Mouse (Mus musculus) heart, embryonic 14.5 days (tissue): ENCODE measurements around the gene Gm47841. TPM values are rescaled to one million over a fixed set of nuclear protein-coding genes. Genes with fewer than 3 reads are reported as not detected.

Source experiments
- ATAC-seq: fragments of 200-750 bp; cut with Nextera tagmentation; 2 replicates; pipeline ENCODE4 v1.8.0; 2017; ENCODE audit warnings: low read depth, moderate TSS enrichment; ENCODE audit not compliant: insufficient number of reproducible peaks, insufficient read depth, low FRiP score
- H3K27ac ChIP-seq, 2 experiments: fragments of 200-500 bp in 1 of 2; fragments of 300-500 bp in 1 of 2; sonication (generic) in 1 of 2; replicated peaks in 1 of 2; 2 replicates each; pipeline ENCODE4 v1.5.1; 2012 to 2014; ENCODE audit warnings: low read depth in 2 of 2, low read length in 2 of 2, control low read depth in 1 of 2, mild to moderate bottlenecking in 1 of 2, mixed read lengths in 1 of 2; ENCODE audit not compliant: control insufficient read depth in 1 of 2, insufficient read depth in 1 of 2
- H3K27me3 ChIP-seq: fragments of 300-500 bp; sonication (generic); 2 replicates; pipeline ENCODE4 v1.6.1; 2014; ENCODE audit warnings: mild to moderate bottlenecking, low read length, control low read depth; ENCODE audit not compliant: control insufficient read depth, insufficient read depth
- H3K36me3 ChIP-seq: fragments of 300-500 bp; sonication (generic); 2 replicates; pipeline ENCODE4 v1.6.1; 2014; ENCODE audit warnings: mild to moderate bottlenecking, control low read depth, low read length, mixed read lengths; ENCODE audit not compliant: control insufficient read depth, insufficient read depth
- H3K4me1 ChIP-seq, 2 experiments: fragments of 200-500 bp in 1 of 2; fragments of 300-500 bp in 1 of 2; sonication (generic) in 1 of 2; 2 replicates each; pipeline ENCODE4 v1.6.1; 2012 to 2014; ENCODE audit warnings: low read length in 2 of 2, control low read depth in 1 of 2, mixed read lengths in 1 of 2; ENCODE audit not compliant: control insufficient read depth in 2 of 2, insufficient read depth in 2 of 2
- H3K4me2 ChIP-seq: fragments of 300-500 bp; sonication (generic); 2 replicates; pipeline ENCODE4 v1.6.1; 2014; ENCODE audit warnings: mild to moderate bottlenecking, low read length
- H3K4me3 ChIP-seq, 2 experiments: fragments of 200-500 bp in 1 of 2; fragments of 300-500 bp in 1 of 2; sonication (generic) in 1 of 2; 2 replicates each; pipeline ENCODE4 v1.5.1; 2012 to 2014; ENCODE audit warnings: low read length in 2 of 2, mild to moderate bottlenecking in 2 of 2, control low read depth in 1 of 2, low read depth in 1 of 2, moderate library complexity in 1 of 2; ENCODE audit not compliant: control insufficient read depth in 1 of 2, insufficient read depth in 1 of 2
- H3K9ac ChIP-seq: fragments of 300-500 bp; sonication (generic); 2 replicates; pipeline ENCODE4 v1.6.1; 2014; ENCODE audit warnings: mild to moderate bottlenecking, low read length
- H3K9me3 ChIP-seq: fragments of 300-500 bp; sonication (generic); 2 replicates; pipeline ENCODE4 v1.6.1; 2016; ENCODE audit warnings: low read length, control low read depth; ENCODE audit not compliant: control insufficient read depth
- WGBS: fragments of 180-500 bp; shearing (Covaris S2); extraction: QIAGEN DNeasy Blood & Tissue Kit; methylation state at CpG from one replicate; pipeline ENCODE4 v1.1.7; 2014; 5-methylcytosine and 5-hydroxymethylcytosine counted together
- polyA plus RNA-seq: library from polyadenylated mRNA; unstranded; fragments of >200 nt; fragmentation: Nextera tagmentation; extraction: Ambion mirVana; gene quantifications from 2 replicates; pipeline ENCODE4 v1.2.1, GENCODE M21; 2014

The Gm47841 gene
- not detected in 2 replicates for polyA plus RNA-seq

DNA sequence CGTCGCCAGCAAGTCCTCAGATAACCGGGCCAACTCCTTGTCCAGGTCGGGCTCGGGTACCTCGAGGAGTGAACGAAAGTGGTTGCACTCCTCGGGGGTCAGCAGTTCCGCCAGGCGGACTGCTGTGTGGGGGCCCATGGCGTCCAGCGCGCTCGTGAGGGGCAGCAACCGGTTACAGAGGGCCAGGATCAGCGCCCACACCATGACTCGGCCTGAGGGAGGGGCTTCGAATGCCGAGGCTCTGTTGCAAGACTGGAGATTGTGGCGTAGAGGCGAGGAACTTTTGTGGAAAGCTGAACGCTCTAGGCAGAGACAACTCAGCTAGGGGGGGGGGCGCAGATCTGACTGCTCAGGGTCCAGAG, at the start of gene Gm47841:
Gm47841 (minus strand) TSS at position 204 of the 362 bp plus-strand sequence.
- Histone ChIP-seq H3K4me3 (peak within 1 kb of the TSS; percentile 44 to 49), H3K27ac (no peak within 1 kb of the TSS), H3K27me3 (peaks cover 94% of the 10 kb centered on the region), H3K36me3 (0 out of 2 replicates have a peak, but pooled peaks cover 2% of the 10 kb centered on the region), H3K9me3 (no peaks in the 10 kb centered on the region), H3K4me2 (peak within 1 kb of the TSS; percentile 93), H3K4me1 (peaks cover 5 to 14% of the 10 kb centered on the region in 2 experiments), H3K9ac (peak within 1 kb of the TSS; percentile 64)
- ATAC-seq = no peak
- 5% methylated on average over 23 of the region's 23 CpGs for WGBS

GRCm38 (mm10) chr15:101095392-101095791, 48.2 kb upstream of the Gm47841 start:
- Histone ChIP-seq H3K9ac (no peak overlapping the region), H3K27ac (no peak overlapping the region), H3K36me3 (no peaks in the 10 kb centered on the region), H3K4me3 (no peak overlapping the region), H3K4me2 (no peak overlapping the region), H3K9me3 (no peaks in the 10 kb centered on the region), H3K27me3 (peaks cover 14% of the 10 kb centered on the region), H3K4me1 (peaks cover 8 to 17% of the 10 kb centered on the region in 2 experiments; a peak in 2 of 4 replicates)
- WGBS = 90% methylated on average over 3 of the region's 3 CpGs
- ATAC-seq = no peak

DNA sequence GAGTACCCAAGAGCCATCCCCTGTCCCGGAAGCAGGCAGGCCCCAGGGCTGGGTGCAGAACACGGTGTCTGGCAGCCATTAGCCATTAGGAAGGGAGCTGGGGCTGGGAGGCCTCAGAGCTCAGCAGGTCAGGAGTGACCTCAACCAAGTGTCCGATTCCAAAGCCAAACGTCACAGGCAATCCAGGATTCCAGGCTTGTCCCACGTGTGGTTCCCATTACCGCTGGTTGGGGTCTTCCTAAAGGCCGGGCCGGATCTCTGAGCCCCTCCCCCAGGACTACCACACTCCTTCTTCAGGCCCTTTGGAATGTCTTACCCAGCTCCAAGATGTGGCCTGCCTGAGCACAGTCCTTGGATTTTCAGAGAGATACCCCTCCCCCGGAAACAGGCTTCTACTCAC, 47.8 kb upstream of the Gm47841 start:
- Histone ChIP-seq H3K4me1 (peaks cover 8 to 17% of the 10 kb centered on the region in 2 experiments; a peak in 2 of 4 replicates), H3K27ac (no peak overlapping the region), H3K36me3 (no peaks in the 10 kb centered on the region), H3K27me3 (peaks cover 14% of the 10 kb centered on the region), H3K4me2 (no peak overlapping the region), H3K9ac (no peak overlapping the region), H3K9me3 (no peaks in the 10 kb centered on the region), H3K4me3 (no peak overlapping the region)
- 58% methylated on average over 9 of the region's 9 CpGs for WGBS
- no peak for ATAC-seq

DNA sequence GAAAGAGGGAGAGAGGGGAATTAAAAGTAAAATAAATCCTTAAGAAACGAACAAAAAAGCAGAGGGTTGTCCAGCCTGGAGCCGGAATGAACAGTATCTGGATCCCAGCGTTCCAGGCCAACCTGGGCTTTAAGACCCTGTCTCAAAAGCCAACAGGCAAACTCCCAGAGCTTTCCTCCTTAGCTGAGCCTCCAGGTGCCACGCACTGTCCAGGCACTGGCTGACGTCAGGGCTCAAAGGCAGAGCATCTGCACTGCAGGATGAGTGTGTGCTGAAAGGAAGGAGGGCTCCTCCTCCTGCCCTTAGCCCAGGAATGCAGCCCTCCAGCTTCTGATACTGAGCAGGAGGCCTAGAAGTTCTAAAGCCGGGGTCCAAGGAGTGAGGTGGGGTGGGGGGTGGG, 46.8 kb upstream of the Gm47841 start:
- WGBS = 39% methylated on average over 6 of the region's 6 CpGs
- no peaks in the 10 kb centered on the region for H3K36me3 ChIP-seq
- peaks cover 8 to 17% of the 10 kb centered on the region in 2 experiments; a peak in 2 of 4 replicates for H3K4me1 ChIP-seq
- H3K4me3 ChIP-seq = no peak overlapping the region
- no peak overlapping the region for H3K4me2 ChIP-seq
- H3K27ac ChIP-seq = no peak overlapping the region
- no peaks in the 10 kb centered on the region for H3K9me3 ChIP-seq
- H3K9ac ChIP-seq = no peak overlapping the region
- ATAC-seq = no peak
- peaks cover 8% of the 10 kb centered on the region; the same call in 1 of the 2 replicates for H3K27me3 ChIP-seq

DNA sequence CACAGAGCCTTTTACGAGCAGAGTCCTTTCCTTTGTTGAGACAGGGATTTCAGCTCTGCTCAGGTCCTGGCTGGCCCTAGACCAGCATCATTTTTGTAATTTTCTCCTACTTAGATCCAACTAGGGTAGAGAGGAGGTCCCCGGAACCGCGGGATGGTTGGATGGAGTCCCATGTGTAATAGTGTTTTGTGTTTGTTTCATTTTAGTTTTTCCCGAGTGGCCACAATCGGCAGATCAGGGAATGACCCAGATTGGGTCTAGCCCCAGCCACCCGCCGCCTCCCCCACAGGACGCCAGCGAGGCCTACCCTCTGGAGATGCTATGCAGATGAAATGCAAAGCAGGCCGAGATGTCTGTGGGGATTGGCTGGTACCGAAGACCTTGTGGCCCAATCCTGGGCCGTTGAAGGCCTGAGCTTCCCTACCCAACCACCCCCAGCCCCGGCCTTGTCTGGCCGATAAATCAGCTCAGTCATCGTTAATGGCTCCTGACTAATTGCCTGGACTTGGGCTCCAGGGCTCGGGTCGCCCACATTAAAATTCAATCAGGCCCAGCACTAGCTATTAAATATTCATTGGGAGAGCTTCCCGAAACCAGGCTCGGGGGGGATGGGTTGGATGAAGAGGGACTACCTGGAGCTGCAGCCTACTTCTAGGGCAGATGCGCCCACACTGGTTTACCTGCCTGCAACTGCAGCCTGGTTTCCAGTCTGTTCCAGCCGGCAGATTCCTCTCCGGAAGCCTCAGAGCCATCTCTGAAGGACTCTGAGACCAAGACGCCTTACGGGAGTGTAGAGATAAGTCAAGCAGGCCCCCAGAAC, 45.8 kb upstream of the Gm47841 start:
- peaks cover 4 to 13% of the 10 kb centered on the region in 2 experiments; a peak in 2 of 4 replicates for H3K4me1 ChIP-seq
- 28% methylated on average over 25 of the region's 25 CpGs for WGBS
- no peaks in the 10 kb centered on the region for H3K36me3 ChIP-seq
- no peak overlapping the region for H3K4me3 ChIP-seq
- no peak for ATAC-seq
- no peak overlapping the region; the same call in 1 of the 2 replicates for H3K4me2 ChIP-seq
- H3K9me3 ChIP-seq = no peaks in the 10 kb centered on the region
- no peaks in the 10 kb centered on the region for H3K27me3 ChIP-seq
- H3K9ac ChIP-seq = no peak overlapping the region; the same call in 1 of the 2 replicates
- H3K27ac ChIP-seq = no peak overlapping the region

DNA sequence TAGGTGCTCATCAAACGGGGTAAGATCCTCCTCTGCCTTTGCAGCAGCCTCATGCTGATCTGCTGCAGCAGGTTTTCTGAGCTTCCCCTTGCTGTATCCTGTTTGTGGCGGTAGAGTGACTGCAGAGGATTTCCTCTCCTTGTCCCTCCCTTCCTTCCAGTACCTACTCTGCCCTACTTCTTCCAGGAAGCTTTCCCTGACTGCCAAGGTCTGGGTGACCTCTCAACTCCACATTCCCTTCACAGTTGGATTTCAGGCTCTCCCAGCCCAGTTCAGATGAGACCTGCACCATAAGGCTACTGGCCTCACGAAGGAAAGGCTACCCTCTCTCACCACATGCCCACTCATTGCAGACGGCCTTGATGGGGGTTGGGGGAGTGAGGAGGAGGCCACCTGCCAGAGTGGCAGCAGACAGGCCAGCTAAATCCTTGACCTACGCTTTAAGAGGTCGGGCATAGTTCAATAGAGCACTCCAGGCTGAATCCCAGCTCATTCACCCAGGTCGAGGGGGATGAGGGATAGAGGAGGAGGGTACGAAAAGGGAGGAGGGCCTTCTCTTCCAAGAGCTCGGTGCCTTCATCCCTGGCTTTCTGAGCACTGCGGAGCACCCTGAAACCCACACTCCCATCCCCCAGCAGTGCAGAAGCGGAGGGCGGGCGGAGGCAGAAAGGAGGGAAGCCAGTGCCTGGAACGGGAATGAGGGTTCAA, 45.1 kb upstream of the Gm47841 start:
- Histone ChIP-seq H3K27me3 (no peaks in the 10 kb centered on the region), H3K27ac (no peak overlapping the region), H3K9me3 (no peaks in the 10 kb centered on the region), H3K9ac (no peak overlapping the region), H3K4me1 (peaks cover 0 to 9% of the 10 kb centered on the region in 2 experiments; a peak in 2 of 4 replicates), H3K4me2 (no peak overlapping the region; the same call in 1 of the 2 replicates), H3K36me3 (no peaks in the 10 kb centered on the region), H3K4me3 (no peak overlapping the region)
- WGBS = 51% methylated on average over 14 of the region's 14 CpGs
- no peak for ATAC-seq

DNA sequence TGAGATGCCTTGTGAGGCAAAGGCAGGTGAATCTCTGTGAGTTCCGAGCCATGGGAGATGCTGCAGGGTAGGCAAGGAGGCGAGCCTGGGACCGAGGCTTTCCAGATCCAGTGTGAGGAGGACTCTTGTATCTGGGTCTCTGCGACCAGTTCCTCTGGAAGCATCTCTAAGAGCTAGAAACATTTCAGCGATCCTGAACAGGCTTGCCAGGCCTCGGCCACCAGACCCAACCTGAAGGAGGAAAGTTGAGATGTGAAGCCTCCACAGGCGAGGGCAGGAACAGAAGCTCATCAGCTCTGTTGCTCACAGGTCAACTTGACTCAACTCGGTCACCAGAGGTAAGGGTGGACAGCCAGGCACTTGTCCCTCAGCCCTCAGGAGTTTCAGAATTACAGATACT, 44.4 kb upstream of the Gm47841 start:
- Histone ChIP-seq H3K4me2 (no peak overlapping the region), H3K27ac (no peak overlapping the region), H3K4me1 (peaks cover 0 to 9% of the 10 kb centered on the region in 2 experiments; a peak in 2 of 4 replicates), H3K9ac (no peak overlapping the region), H3K36me3 (no peaks in the 10 kb centered on the region), H3K27me3 (no peaks in the 10 kb centered on the region), H3K4me3 (no peak overlapping the region), H3K9me3 (no peaks in the 10 kb centered on the region)
- WGBS = 86% methylated on average over 8 of the region's 8 CpGs
- ATAC-seq = no peak
